Mouse (Mus musculus) myocyte (in vitro differentiated cells): ENCODE results near the gene Vmn2r120.

Experiments
- E2F4 ChIP-seq: IDR thresholded peaks from one replicate; pipeline ENCODE4 v1.6.1; 2011; ENCODE audit warnings: mild to moderate bottlenecking, control low read depth, moderate library complexity; ENCODE audit not compliant: insufficient read depth
- MYOG ChIP-seq, 3 experiments: IDR thresholded peaks; one replicate each; pipeline ENCODE4 v1.6.1; 2011; ENCODE audit warnings: control low read depth in 2 of 3, low read depth in 2 of 3, mild to moderate bottlenecking in 2 of 3; ENCODE audit not compliant: insufficient read length in 2 of 3, control insufficient read depth in 1 of 3, insufficient read depth in 1 of 3
- POLR2A ChIP-seq: IDR thresholded peaks from one replicate; pipeline ENCODE4 v1.6.1; 2011; ENCODE audit warnings: low read depth, mild to moderate bottlenecking, control low read depth, moderate library complexity; ENCODE audit not compliant: insufficient read length

DNA sequence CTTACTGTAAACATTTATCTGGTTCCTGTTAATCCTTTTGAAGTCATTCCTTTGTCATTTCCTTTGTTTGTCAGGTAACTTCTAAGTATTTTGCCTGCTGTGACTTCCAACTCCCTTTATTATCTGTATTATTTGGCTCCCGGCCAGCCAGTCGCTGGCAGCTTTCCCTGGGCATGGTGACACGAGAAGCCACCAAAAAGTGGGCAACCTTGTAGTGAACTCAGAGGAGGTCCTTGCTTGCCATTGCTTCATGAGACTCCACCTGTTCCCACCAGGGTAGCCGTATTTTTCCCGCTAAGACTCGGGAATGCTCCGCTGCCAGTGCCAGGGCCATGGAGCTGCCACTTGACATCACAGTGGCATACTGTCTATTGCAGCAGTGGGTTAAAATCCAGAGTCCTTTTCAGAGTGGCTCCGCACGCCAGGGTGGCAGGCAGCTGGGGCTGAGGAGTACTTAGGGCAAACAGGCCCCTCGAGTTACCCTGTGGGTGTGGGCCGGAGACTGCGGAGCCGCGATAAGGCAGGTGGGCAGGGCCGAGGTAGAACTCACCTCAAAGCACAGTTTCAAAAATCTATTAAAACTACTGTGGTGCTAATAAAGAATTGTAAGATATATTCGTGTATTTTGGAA, 28.9 kb upstream of the Vmn2r120 start:
- TF ChIP-seq POLR2A (no peak), E2F4 (no peak), MYOG (IDR thresholded peaks at IDR 0.05; ENCODE audit: control insufficient read depth in 1 of 3, insufficient read depth in 1 of 3, insufficient read length in 2 of 3, low read depth in 2 of 3) (no peak)
